19 mouse cellular contexts compared by ENCODE assay signal in the genomic region with DNA sequence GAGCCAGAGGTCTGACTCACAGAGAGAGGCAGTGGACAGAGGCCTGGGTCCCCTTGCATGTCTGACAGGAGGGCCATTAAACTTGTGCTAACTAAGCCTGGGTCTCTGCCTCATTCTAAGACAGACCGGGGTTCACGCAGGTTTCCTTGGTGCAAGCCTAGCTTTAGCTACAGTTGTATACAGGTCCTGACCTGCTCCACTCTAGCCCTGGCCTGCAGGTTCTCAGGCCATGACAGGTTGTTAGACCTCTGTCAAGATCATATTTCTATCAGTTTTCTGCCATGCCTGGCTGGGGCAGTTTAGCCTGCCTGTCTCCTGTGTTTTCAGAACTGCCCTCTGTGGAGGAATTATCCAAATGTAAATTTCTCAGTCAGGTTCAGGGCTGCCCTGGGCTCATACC. TPM values are rescaled to one million over a fixed set of nuclear protein-coding genes. Genes with fewer than 3 reads are reported as not detected.
DNase-seq lines count a peak whose midpoint lies in the region; ATAC-seq and TF ChIP-seq lines count a peak whose summit lies in the region.
"Had no signal": no experiment of that assay in that cellular context is flagged by ENCODE, and none has a peak within 500 bp of the region (broad histone marks: within the 10 kb centered on the region; RNA-seq: fewer than 3 reads in every experiment).

No protein-coding gene starts in this region.

- H3K4me3 ChIP-seq in heart, embryonic 13.5 days: no peak overlapping the region
- H3K4me3 ChIP-seq in liver, adult 2 months (ENCODE audit: insufficient read depth, low read depth, low read length): no peak overlapping the region
- no peak overlapping the region for H3K4me3 ChIP-seq in brown adipose tissue, adult 24 weeks (ENCODE audit: insufficient read depth, low read depth, low read length)
- no peak overlapping the region for H3K4me3 ChIP-seq in stomach, embryonic 16.5 days (replicated peaks; ENCODE audit: low read length)
- H3K4me3 ChIP-seq: embryonic facial prominence, embryonic 15.5 days; heart, embryonic 10.5 days; hindbrain, embryonic 12.5 days; intestine, embryonic 15.5 days; limb, embryonic 12.5 days; lung, embryonic 15.5 days had no signal

- H3K27ac ChIP-seq in heart, embryonic 13.5 days (replicated peaks): 0 out of 2 replicates have a peak overlapping the region, but pooled peaks have one; percentile 8
- peak overlapping the region; percentile 61 for H3K27ac ChIP-seq in liver, adult 2 months (replicated peaks; ENCODE audit: insufficient read depth, low read depth, low read length)
- peak overlapping the region; percentile 62 for H3K27ac ChIP-seq in brown adipose tissue, adult 24 weeks (replicated peaks; ENCODE audit: low read depth, low read length)
- peak overlapping the region; percentile 48; the same call in 1 of the 2 replicates for H3K27ac ChIP-seq in stomach, embryonic 16.5 days (ENCODE audit: low read length)
- H3K27ac ChIP-seq: embryonic facial prominence, embryonic 15.5 days; hindbrain, embryonic 12.5 days; intestine, embryonic 15.5 days; liver, embryonic 14.5 days; lung, embryonic 15.5 days had no signal

- no peaks in the 10 kb centered on the region for H3K27me3 ChIP-seq in heart, embryonic 13.5 days (replicated peaks)
- no peaks in the 10 kb centered on the region for H3K27me3 ChIP-seq in liver, adult 2 months (ENCODE audit: control insufficient read depth, insufficient read depth, low read length)
- no peaks in the 10 kb centered on the region for H3K27me3 ChIP-seq in stomach, embryonic 16.5 days (ENCODE audit: control insufficient read depth, insufficient read depth, low read length)
- H3K27me3 ChIP-seq: embryonic facial prominence, embryonic 15.5 days; hindbrain, embryonic 12.5 days; intestine, embryonic 15.5 days; limb, embryonic 12.5 days had no signal

- TF ChIP-seq CTCF in liver, adult 2 months (IDR thresholded peaks at IDR 0.05; ENCODE audit: low read depth, low read length): no peak

- peaks cover 3% of the 10 kb centered on the region; the same call in 1 of the 2 replicates for H3K36me3 ChIP-seq in heart, embryonic 13.5 days
- H3K36me3 ChIP-seq in liver, adult 2 months (ENCODE audit: control insufficient read depth, insufficient read depth, low read length): no peaks in the 10 kb centered on the region
- H3K36me3 ChIP-seq in stomach, embryonic 16.5 days (ENCODE audit: control insufficient read depth, insufficient read depth, low read length): no peaks in the 10 kb centered on the region
- H3K36me3 ChIP-seq: embryonic facial prominence, embryonic 15.5 days; intestine, embryonic 15.5 days; limb, embryonic 12.5 days; lung, embryonic 15.5 days had no signal

- H3K79me2 ChIP-seq in liver, adult 2 months (ENCODE audit: control insufficient read depth, insufficient read depth, low read length): peaks cover 23% of the 10 kb centered on the region; the same call in 1 of the 2 replicates

- no peak for DNase-seq in heart, postnatal 10 days
- no peak for DNase-seq in liver, adult 2 months (ENCODE audit: extremely low read depth, low read depth, low spot score)
- DNase-seq in liver: no peak
- DNase-seq in frontal cortex, postnatal 36 days (ENCODE audit: low spot score in 2 of 2): no peak
- DNase-seq: cerebellum, adult 18-20 months; cerebellum, postnatal 25 days; kidney, postnatal 4 days; lung, postnatal 4 days; retina, postnatal 1 day had no signal

- no peak for ATAC-seq in heart, embryonic 13.5 days (ENCODE audit: extremely low read depth, insufficient number of reproducible peaks, low FRiP score, low TSS enrichment)
- no peak for ATAC-seq in stomach, embryonic 16.5 days (ENCODE audit: insufficient read depth, low FRiP score)

- TF ChIP-seq POLR2A in liver, adult 2 months (IDR thresholded peaks at IDR 0.05; ENCODE audit: extremely low read depth, insufficient read depth, low read length): no peak

- peaks cover 55% of the 10 kb centered on the region for H3K4me1 ChIP-seq in heart, embryonic 13.5 days
- peaks cover 38% of the 10 kb centered on the region for H3K4me1 ChIP-seq in liver, adult 2 months (ENCODE audit: control insufficient read depth, insufficient read depth, low read length)
- peaks cover 42% of the 10 kb centered on the region for H3K4me1 ChIP-seq in brown adipose tissue, adult 24 weeks (ENCODE audit: control insufficient read depth, insufficient read depth, insufficient read length, low read length)
- peaks cover 38% of the 10 kb centered on the region for H3K4me1 ChIP-seq in stomach, embryonic 16.5 days (ENCODE audit: control insufficient read depth, insufficient read depth, low read length)

- WGBS in heart, embryonic 13.5 days: 88% methylated on average over 2 of the region's 2 CpGs
- WGBS in liver, adult 2 months: 93% methylated on average over 2 of the region's 2 CpGs
- WGBS in stomach, embryonic 16.5 days: 78% methylated on average over 2 of the region's 2 CpGs

- no peaks in the 10 kb centered on the region for H3K9me3 ChIP-seq in heart, embryonic 13.5 days
- H3K9me3 ChIP-seq in stomach, embryonic 16.5 days (replicated peaks; ENCODE audit: control insufficient read depth, low read length): no peaks in the 10 kb centered on the region
- H3K9me3 ChIP-seq: embryonic facial prominence, embryonic 15.5 days; hindbrain, embryonic 12.5 days; intestine, embryonic 15.5 days; limb, embryonic 12.5 days; lung, embryonic 15.5 days had no signal

- H3K4me2 ChIP-seq in heart, embryonic 13.5 days: no peak overlapping the region
- no peak overlapping the region for H3K4me2 ChIP-seq in stomach, embryonic 16.5 days (ENCODE audit: low read depth, low read length)
- H3K4me2 ChIP-seq: embryonic facial prominence, embryonic 15.5 days; hindbrain, embryonic 12.5 days; intestine, embryonic 15.5 days; limb, embryonic 12.5 days; lung, embryonic 15.5 days had no signal

- intact Hi-C loops in heart, postnatal 10 days (cut with DNase I): no loop called here

- H3K9ac ChIP-seq in heart, embryonic 13.5 days: no peak overlapping the region; the same call in 1 of the 2 replicates
- peak overlapping the region; percentile 55; the same call in 1 of the 2 replicates for H3K9ac ChIP-seq in liver, adult 2 months (ENCODE audit: low read depth, low read length)
- no peak overlapping the region for H3K9ac ChIP-seq in stomach, embryonic 16.5 days (ENCODE audit: low read length)
- H3K9ac ChIP-seq: embryonic facial prominence, embryonic 15.5 days; hindbrain, embryonic 12.5 days; intestine, embryonic 15.5 days; limb, embryonic 12.5 days; liver, embryonic 14.5 days; lung, embryonic 15.5 days had no signal

RNA-seq across cellular contexts. Expression of gene Galnt2, which starts 33.9 kb away (rescaled TPM):
- 42.8 and 47.2 TPM in 2 replicates for polyA plus RNA-seq in heart, embryonic 13.5 days (2015; fragmentation: Nextera tagmentation; extraction: Ambion mirVana)
- 10 to 100 TPM; 45.6 to 51.4 TPM for total RNA-seq in heart, postnatal 10 days (2021)
- total RNA-seq in liver, adult 2 months (2014; rRNA removed): 9.3 and 11.3 TPM in 2 replicates
- 7.3 and 11.3 TPM in 2 replicates for polyA plus RNA-seq in liver, adult 2 months (2012; rRNA removed)
- 34.1 and 54.4 TPM in 2 replicates for polyA plus RNA-seq in brown adipose tissue, adult 24 weeks (2012; ENCODE audit: insufficient read depth, insufficient read length, missing spikeins)
- 47.4 and 49.3 TPM in 2 replicates for polyA plus RNA-seq in stomach, embryonic 16.5 days (2015; fragmentation: Nextera tagmentation; extraction: Ambion mirVana)

Comparison
In these comparisons a context has a peak if more than half of its experiments do, and no peak if none do; other contexts are left out.
1. H3K27ac ChIP-seq: peak in every context shown above with its lines; median percentile 62 in brown adipose tissue, adult 24 weeks; 61 in liver, adult 2 months; 48 in stomach, embryonic 16.5 days; 8 in heart, embryonic 13.5 days.